In the genomic region with DNA sequence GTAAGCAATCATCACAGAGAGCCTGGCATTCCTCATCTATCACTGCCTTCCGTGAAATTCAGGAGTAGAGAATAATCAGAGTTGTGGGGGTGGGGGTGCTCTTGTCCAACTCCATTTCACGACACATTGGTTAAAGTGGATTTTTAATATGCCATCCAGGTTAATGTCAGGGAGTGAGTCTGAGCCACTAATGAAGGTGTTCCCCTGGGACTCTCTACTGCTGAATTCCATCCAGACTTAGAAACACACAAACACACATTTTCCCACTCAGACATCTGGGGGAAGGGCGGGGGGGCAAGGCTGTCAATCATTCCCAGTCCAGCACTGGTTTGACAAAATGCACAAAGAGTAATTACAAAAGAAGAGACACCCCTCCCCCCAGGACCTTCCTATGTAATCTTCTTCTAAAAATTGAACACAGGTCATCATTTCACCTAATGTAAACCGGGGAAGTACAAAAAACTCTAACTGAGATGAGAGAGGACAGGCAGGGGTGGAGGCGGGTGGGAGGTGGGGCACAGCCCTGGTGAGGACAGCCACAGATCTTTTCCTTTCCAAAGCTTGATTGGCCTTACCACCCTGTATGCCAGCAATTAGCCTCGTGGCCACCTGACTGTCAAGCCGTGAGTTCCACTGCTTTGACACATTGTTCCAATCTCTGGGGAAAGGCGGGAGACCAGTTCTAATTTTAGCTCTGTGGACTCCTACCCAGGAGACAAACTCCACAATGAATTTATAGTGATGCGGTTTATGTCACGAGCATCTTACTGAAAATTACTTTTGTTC, we compare ENCODE assay signal across 13 mouse cellular contexts.
DNase-seq lines count a peak whose midpoint lies in the region; ATAC-seq and TF ChIP-seq lines count a peak whose summit lies in the region.
"Had no signal": no experiment of that assay in that cellular context is flagged by ENCODE, and none has a peak within 500 bp of the region (broad histone marks: within the 10 kb centered on the region; RNA-seq: fewer than 3 reads in every experiment).

No protein-coding gene starts in this region.

- H3K4me3 ChIP-seq in embryonic facial prominence, embryonic 10.5 days = no peak overlapping the region
- no peak overlapping the region for H3K4me3 ChIP-seq in heart, embryonic 16.5 days (ENCODE audit: low read length)
- no peak overlapping the region for H3K4me3 ChIP-seq in midbrain, embryonic 13.5 days (replicated peaks)
- H3K4me3 ChIP-seq in liver, postnatal 0 days (ENCODE audit: low read depth, low read length) = no peak overlapping the region
- H3K4me3 ChIP-seq: left cerebral cortex, adult 2 months had no signal

- no peaks in the 10 kb centered on the region for H3K36me3 ChIP-seq in embryonic facial prominence, embryonic 10.5 days (replicated peaks)
- no peaks in the 10 kb centered on the region for H3K36me3 ChIP-seq in heart, embryonic 16.5 days (ENCODE audit: control insufficient read depth, insufficient read depth)
- H3K36me3 ChIP-seq in midbrain, embryonic 13.5 days = no peaks in the 10 kb centered on the region
- H3K36me3 ChIP-seq in liver, postnatal 0 days (replicated peaks; ENCODE audit: insufficient read depth, low read length) = no peaks in the 10 kb centered on the region

- peak; percentile 30 for DNase-seq in heart, adult 18-20 months
- DNase-seq in heart, adult 9 months (ENCODE audit: low spot score in 2 of 2) = no peak
- DNase-seq in embryonic facial prominence, embryonic 10.5 days (ENCODE audit: low spot score) = peak; percentile 65
- no peak for DNase-seq in liver, postnatal 0 days
- DNase-seq in ovary, postnatal 36 days (ENCODE audit: low spot score) = no peak
- DNase-seq in spleen, adult 18-20 months = no peak
- DNase-seq: kidney, postnatal 4 days; thymus, postnatal 14 days had no signal

- peak; percentile 43; the same call in 1 of the 2 replicates for ATAC-seq in heart, embryonic 16.5 days (replicated peaks; ENCODE audit: extremely low read depth, insufficient read depth, low FRiP score)
- peak; percentile 29; the same call in 1 of the 2 replicates for ATAC-seq in midbrain, embryonic 13.5 days
- no peak for ATAC-seq in liver, postnatal 0 days

- no peak for TF ChIP-seq CTCF in liver, postnatal 0 days (IDR thresholded peaks at IDR 0.05; ENCODE audit: low read depth)

- H3K4me2 ChIP-seq in heart, embryonic 16.5 days (ENCODE audit: low read depth, low read length) = 0 out of 2 replicates have a peak overlapping the region, but pooled peaks have one; percentile 6
- H3K4me2 ChIP-seq in midbrain, embryonic 13.5 days (replicated peaks) = no peak overlapping the region; the same call in 1 of the 2 replicates
- H3K4me2 ChIP-seq in liver, postnatal 0 days (ENCODE audit: low read depth, low read length) = no peak overlapping the region

- H3K27me3 ChIP-seq in embryonic facial prominence, embryonic 10.5 days (replicated peaks; ENCODE audit: low read depth, poor library complexity, severe bottlenecking) = peaks cover 26% of the 10 kb centered on the region; the same call in 1 of the 2 replicates
- H3K27me3 ChIP-seq in heart, embryonic 16.5 days (ENCODE audit: control insufficient read depth, insufficient read depth, low read length) = no peaks in the 10 kb centered on the region
- H3K27me3 ChIP-seq in midbrain, embryonic 13.5 days = peaks cover 3% of the 10 kb centered on the region; the same call in 1 of the 2 replicates
- H3K27me3 ChIP-seq in liver, postnatal 0 days (ENCODE audit: insufficient read depth, low read length) = no peaks in the 10 kb centered on the region

- peaks cover 75% of the 10 kb centered on the region for H3K4me1 ChIP-seq in embryonic facial prominence, embryonic 10.5 days
- peaks cover 14% of the 10 kb centered on the region for H3K4me1 ChIP-seq in heart, embryonic 16.5 days (ENCODE audit: control insufficient read depth, insufficient read depth, low read length)
- peaks cover 17% of the 10 kb centered on the region for H3K4me1 ChIP-seq in midbrain, embryonic 13.5 days (replicated peaks)
- H3K4me1 ChIP-seq in liver, postnatal 0 days (ENCODE audit: insufficient read depth) = peaks cover 8% of the 10 kb centered on the region

- peak overlapping the region; percentile 48 for H3K27ac ChIP-seq in embryonic facial prominence, embryonic 10.5 days (replicated peaks)
- no peak overlapping the region for H3K27ac ChIP-seq in heart, embryonic 16.5 days (ENCODE audit: low read length)
- 0 out of 2 replicates have a peak overlapping the region, but pooled peaks have one; percentile 3 for H3K27ac ChIP-seq in midbrain, embryonic 13.5 days
- H3K27ac ChIP-seq in liver, postnatal 0 days (ENCODE audit: low read depth) = no peak overlapping the region
- H3K27ac ChIP-seq: left cerebral cortex, adult 2 months; liver, embryonic 14.5 days; macrophage had no signal

- H3K9ac ChIP-seq in heart, embryonic 16.5 days (ENCODE audit: low read length) = no peak overlapping the region
- H3K9ac ChIP-seq in midbrain, embryonic 13.5 days (replicated peaks) = no peak overlapping the region
- no peak overlapping the region for H3K9ac ChIP-seq in liver, postnatal 0 days (replicated peaks)
- H3K9ac ChIP-seq: liver, embryonic 14.5 days had no signal

- 38% methylated on average over 10 of the region's 10 CpGs for WGBS in embryonic facial prominence, embryonic 10.5 days
- WGBS in heart, embryonic 16.5 days = 35% methylated on average over 10 of the region's 10 CpGs
- WGBS in midbrain, embryonic 13.5 days = 46% methylated on average over 10 of the region's 10 CpGs
- WGBS in liver, postnatal 0 days (ENCODE audit: insufficient replicate concordance) = 71% methylated on average over 10 of the region's 10 CpGs

- H3K9me3 ChIP-seq in embryonic facial prominence, embryonic 10.5 days = no peaks in the 10 kb centered on the region
- no peaks in the 10 kb centered on the region for H3K9me3 ChIP-seq in heart, embryonic 16.5 days (replicated peaks; ENCODE audit: control insufficient read depth, low read length)
- H3K9me3 ChIP-seq in midbrain, embryonic 13.5 days = no peaks in the 10 kb centered on the region
- no peaks in the 10 kb centered on the region for H3K9me3 ChIP-seq in liver, postnatal 0 days (ENCODE audit: low read length)

- no peak for TF ChIP-seq EP300 in liver, postnatal 0 days (IDR thresholded peaks at IDR 0.05; ENCODE audit: low read depth)

Comparison
In these comparisons a context has a peak if more than half of its experiments do, and no peak if none do; other contexts are left out.
1. DNase-seq: peak in heart, adult 18-20 months (2 of 2) and embryonic facial prominence, embryonic 10.5 days (single experiment); none in heart, adult 9 months (0 of 2), liver, postnatal 0 days (single experiment), ovary, postnatal 36 days (single experiment) and spleen, adult 18-20 months (0 of 2).
2. H3K27ac ChIP-seq: peak in embryonic facial prominence, embryonic 10.5 days (single experiment) and midbrain, embryonic 13.5 days (single experiment); none in heart, embryonic 16.5 days (single experiment) and liver, postnatal 0 days (single experiment).